ENCODE assay signal across 8 mouse cellular contexts in genomic region chr2:84890045-84890340, GRCm38 (mm10). TPM values are rescaled to one million over a fixed set of nuclear protein-coding genes. Genes with fewer than 3 reads are reported as not detected.
DNase-seq lines count a peak whose midpoint lies in the region; ATAC-seq and TF ChIP-seq lines count a peak whose summit lies in the region.
"Had no signal": no experiment of that assay in that cellular context is flagged by ENCODE, and none has a peak within 500 bp of the region (broad histone marks: within the 10 kb centered on the region; RNA-seq: fewer than 3 reads in every experiment).

No protein-coding gene starts in this region.

- peak; percentile 78 to 93 for DNase-seq in adrenal gland, adult (ENCODE audit: inconsistent age in 2 of 2, low spot score in 1 of 2)
- peak; percentile 87 for DNase-seq in embryo, embryonic 10 days (ENCODE audit: low spot score)
- DNase-seq in kidney, postnatal 36 days, result peak; percentile 87 to 91
- DNase-seq in lung, postnatal 25 days (ENCODE audit: low spot score), result peak; percentile 83
- DNase-seq in right cerebral cortex, postnatal 4 days, result peak; percentile 75

- H3K9me3 ChIP-seq in E14TG2a.4 (ENCODE audit: low read length), result no peaks in the 10 kb centered on the region
- H3K9me3 ChIP-seq in heart, embryonic 13.5 days, result no peaks in the 10 kb centered on the region
- H3K9me3 ChIP-seq: heart, embryonic 15.5 days had no signal

- H3K27ac ChIP-seq in heart, embryonic 13.5 days (replicated peaks), result no peak overlapping the region
- H3K27ac ChIP-seq: heart, embryonic 15.5 days had no signal

- no peak overlapping the region for H3K9ac ChIP-seq in heart, embryonic 13.5 days
- H3K9ac ChIP-seq: heart, embryonic 15.5 days had no signal

- no peak overlapping the region for H3K4me3 ChIP-seq in E14TG2a.4 (replicated peaks; ENCODE audit: low read length)
- H3K4me3 ChIP-seq in heart, embryonic 13.5 days, result no peak overlapping the region
- H3K4me3 ChIP-seq: heart, embryonic 15.5 days had no signal

- no peaks in the 10 kb centered on the region for H3K36me3 ChIP-seq in E14TG2a.4 (ENCODE audit: insufficient read depth, low read length)
- H3K36me3 ChIP-seq in heart, embryonic 13.5 days, result no peaks in the 10 kb centered on the region
- H3K36me3 ChIP-seq: heart, embryonic 15.5 days had no signal

- H3K27me3 ChIP-seq in E14TG2a.4 (ENCODE audit: insufficient read depth, low read length), result peaks cover 81% of the 10 kb centered on the region
- peaks cover 81% of the 10 kb centered on the region for H3K27me3 ChIP-seq in heart, embryonic 13.5 days (replicated peaks)

- WGBS in heart, embryonic 13.5 days, result under 1% methylated on average over 5 of the region's 5 CpGs

- ATAC-seq in heart, embryonic 13.5 days (ENCODE audit: extremely low read depth, insufficient number of reproducible peaks, low FRiP score, low TSS enrichment), result no peak

- peak overlapping the region; percentile 92; the same call in 1 of the 2 replicates for H3K4me2 ChIP-seq in heart, embryonic 13.5 days

- TF ChIP-seq CTCF in E14TG2a.4 (conservative IDR thresholded peaks at IDR 0.05; ENCODE audit: low read length), result peak; percentile 63

- H3K4me1 ChIP-seq in E14TG2a.4 (replicated peaks; ENCODE audit: low read depth, low read length), result peaks cover 33% of the 10 kb centered on the region
- H3K4me1 ChIP-seq in heart, embryonic 13.5 days, result peaks cover 33% of the 10 kb centered on the region

RNA-seq across cellular contexts. Expression of gene Rtn4rl2, which starts 3.5 kb away (rescaled TPM):
- polyA plus RNA-seq in heart, embryonic 13.5 days (2015; fragmentation: Nextera tagmentation; extraction: Ambion mirVana), result 0.72 and 0.99 TPM in 2 replicates

RNA-seq across cellular contexts. Expression of gene Slc43a3, which starts 46.4 kb away (rescaled TPM):
- polyA plus RNA-seq in heart, embryonic 13.5 days (2015; fragmentation: Nextera tagmentation; extraction: Ambion mirVana), result 36.2 and 37.0 TPM in 2 replicates

RNA-seq across cellular contexts. Expression of gene Slc43a1, which starts 51.3 kb away (rescaled TPM):
- polyA plus RNA-seq in heart, embryonic 13.5 days (2015; fragmentation: Nextera tagmentation; extraction: Ambion mirVana), result 16.1 and 17.1 TPM in 2 replicates
